Mouse (Mus musculus) telencephalon, adult 2 months (tissue): ENCODE measurements at regions not wholly inside any gene's neighbourhood (a gene's known extent, or its start where the extent isn't known, plus 50 kb on each side); places are given as distances from the start of the nearest gene placed in this dataset.
A peak's percentile ranks its signal among the peaks of the same experiment; 100 is the strongest.

Experiments used
- DNase-seq: peaks from one replicate; pipeline ENCODE4 v3.0.0-alpha.2; 2011; ENCODE audit warnings: low read depth, low spot score

GRCm38 (mm10) chr14:36624134-36624533 lies 344.4 kb downstream of the Ccser2 start:
- DNase-seq: peak; percentile 11

DNA sequence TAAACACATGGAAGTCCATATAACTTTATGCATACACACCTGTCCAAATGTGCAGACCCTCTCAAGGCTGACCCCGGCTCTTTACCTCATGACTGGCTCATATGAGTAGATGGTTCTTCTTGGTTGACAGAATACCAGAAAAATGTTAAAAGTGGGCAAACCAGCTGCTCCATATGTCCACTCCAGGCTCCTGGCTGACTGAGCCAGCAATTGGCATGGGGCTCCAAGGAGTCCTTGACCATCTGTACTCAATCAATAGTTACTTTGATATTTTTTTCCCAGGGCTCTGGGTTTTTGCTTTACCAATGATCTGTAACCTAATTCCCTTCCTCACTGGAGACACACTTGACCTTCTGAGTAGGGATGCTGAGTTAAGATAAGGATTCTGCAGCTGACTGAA lies 345.5 kb downstream of the Ccser2 start:
- DNase-seq: no peak

DNA sequence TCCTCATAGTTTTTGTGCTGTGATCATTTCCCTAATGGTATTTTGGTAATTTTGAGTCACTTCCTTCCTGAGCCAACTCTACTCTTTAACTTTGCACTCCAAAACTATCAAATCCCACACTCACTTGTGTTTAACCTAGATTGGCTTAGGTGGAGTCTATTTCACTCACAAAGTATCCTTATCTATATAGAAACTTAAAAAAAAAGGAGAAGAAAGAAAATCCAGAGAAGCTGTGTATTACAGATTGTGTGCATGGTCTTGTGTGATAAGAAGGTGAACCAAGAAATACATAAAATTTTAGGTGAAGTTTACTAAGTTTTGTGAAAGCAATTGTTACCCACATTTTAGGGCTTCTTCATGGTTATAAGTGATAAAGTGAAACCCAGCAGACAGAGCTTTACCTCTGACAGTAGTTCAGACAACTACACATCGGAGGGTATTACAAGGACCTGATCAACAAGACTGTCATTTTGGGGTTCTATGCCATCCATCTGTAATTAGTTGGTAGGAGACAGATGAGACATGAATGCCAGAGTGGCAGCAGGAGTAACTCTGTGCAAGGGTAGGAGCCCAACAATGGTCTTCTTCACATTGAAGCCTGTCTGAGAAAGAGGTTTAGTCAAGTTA lies 350.0 kb downstream of the Ccser2 start:
- no peak for DNase-seq

DNA sequence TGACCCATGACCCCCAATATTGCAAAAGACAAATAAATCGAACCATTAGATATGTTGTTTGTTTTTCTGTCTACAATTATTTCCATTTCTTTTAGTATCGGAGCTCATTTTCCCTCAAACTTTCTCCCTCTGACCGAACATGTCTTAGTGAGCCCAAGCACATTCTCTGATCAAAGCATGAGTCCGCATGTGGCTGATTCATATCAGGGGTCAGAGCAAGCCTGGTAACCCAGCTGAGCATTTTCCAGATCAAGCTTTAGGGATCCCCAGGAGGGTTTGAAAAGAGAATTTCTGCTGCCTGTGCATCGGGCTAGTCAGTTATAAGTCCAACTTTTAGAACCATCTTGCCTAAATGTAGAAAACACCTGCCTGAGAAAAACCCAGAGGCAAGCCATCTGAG lies 350.6 kb downstream of the Ccser2 start:
- no peak for DNase-seq

DNA sequence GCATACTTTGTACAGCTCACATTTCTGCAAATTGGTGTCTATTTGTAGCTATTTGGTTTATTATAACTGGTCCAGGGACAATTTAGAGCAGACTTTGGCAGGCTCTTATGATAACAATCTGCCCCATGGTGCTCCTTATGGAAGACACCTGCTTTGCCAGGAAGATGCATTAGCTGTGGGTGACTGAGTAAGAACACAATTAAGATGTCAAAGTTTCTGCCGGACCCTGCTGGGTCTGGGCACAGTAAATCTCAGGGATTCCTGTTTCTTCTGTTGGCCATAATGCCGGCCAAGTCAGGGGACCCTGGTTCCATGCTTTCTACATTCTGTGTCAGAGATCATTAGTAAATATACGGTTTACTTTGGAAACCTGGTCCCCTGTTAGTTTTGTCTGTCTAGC lies 353.7 kb downstream of the Ccser2 start:
- DNase-seq: no peak

DNA sequence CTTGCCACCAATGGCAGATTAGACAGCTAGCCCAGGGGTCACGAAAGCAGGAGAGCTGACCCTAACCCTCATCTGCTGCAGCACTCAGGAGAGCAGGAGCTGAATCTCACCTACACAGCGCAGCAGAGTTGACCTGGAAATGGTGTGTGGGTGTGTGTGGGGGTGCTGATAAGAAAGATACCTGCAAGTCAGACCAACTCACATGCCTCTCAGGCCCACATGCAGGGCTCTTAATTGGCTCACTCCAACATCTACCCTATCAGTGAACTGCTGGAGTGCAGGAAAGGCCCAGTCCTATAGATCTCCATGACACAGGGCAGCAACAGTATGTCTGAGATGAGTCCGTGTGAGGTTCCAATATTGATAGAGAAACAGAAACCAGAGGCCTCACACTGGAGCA lies 355.7 kb downstream of the Ccser2 start:
- no peak for DNase-seq

DNA sequence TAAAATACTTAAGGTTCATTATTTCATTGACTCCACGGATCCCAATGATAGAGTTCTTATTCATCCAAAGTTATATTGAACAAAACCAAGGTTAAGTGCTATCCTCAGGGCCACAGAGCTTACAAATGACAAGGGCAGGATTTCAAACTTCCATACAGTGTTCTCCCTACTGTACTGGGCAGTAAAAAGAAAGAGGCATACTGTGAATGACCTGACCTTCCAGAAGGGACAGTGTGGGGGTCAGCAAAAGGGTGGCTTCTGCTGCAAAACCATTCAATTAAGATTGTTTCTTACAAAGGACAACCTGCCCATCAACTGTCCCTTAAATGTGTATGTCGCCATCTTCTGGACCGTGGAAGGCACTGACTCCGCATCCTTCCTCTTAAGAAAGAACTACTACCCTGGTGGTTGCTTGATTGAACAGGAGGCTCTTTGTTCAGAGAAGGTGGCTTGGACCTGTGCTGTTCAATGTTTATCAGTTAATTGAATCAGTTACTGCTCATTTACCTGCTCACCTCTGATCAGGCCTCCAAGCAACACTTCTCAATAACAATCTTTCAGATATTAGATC lies 384.4 kb downstream of the Ccser2 start:
- DNase-seq: no peak

DNA sequence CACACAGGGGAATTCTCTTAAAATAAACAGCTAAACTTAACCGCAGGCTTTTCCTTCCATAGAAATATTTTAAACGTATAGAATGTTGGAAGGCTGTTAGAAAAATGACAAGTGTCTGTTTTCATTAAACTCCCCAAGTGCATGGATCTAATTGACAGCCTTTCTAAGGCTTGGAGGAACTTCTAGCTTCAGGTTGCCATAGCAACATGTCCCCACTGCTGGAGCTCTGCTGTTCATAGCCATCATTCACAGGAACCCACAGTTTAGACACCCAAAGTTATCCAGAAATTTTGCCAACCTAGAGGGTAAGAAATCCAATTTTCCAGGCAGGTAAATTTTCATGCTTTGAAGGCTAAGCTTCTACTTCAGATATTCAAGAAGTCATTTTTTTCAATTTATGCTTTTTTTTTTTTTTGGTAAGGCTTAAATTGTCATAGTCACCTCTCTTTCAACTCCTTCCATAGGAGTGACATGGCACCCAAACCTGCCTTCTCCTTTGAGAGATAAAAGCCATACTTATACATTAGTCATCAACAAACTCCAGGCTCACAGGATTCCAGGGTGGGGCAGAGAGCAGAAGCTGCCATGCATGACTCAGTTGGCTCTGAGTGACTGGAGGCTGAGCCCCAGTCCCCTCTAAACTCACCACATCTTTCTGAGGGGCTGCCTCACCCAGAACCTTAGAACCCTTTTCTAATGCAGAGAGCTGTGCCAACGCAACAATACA lies 385.1 kb downstream of the Ccser2 start:
- peak; percentile 38 for DNase-seq

- DNase-seq: no peak
Measured at GRCm38 (mm10) chr14:36563229-36563865, 405.2 kb downstream of the Ccser2 start.

GRCm38 (mm10) chr14:36537402-36537801 lies 431.2 kb downstream of the Ccser2 start:
- peak; percentile 38 for DNase-seq

DNA sequence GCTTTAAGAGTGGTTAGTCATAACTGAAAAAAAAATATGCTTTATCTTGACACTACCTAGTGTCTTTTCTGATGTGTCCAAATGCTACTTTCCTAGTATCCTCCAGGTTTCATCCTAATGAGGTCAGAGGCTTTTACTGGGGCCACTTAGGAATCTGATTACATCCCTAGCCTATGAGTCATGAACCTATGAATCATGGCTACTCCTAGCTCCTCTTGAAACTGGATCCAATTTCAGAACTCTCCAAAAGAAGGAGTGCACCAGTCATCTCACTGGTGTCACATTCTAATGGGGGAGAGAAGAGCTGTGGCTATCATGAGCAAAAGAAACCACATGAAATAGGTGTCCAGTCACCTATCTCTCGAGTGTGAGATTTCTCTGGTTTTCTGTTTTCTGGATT lies 432.6 kb downstream of the 4930474N05Rik start:
- DNase-seq: no peak

GRCm38 (mm10) chr14:36525591-36526037 lies 430.9 kb downstream of the 4930474N05Rik start:
- peak; percentile 90 for DNase-seq

- no peak for DNase-seq
Measured at GRCm38 (mm10) chr14:36502076-36502994, 407.6 kb downstream of the 4930474N05Rik start.

GRCm38 (mm10) chr14:36499323-36499722 lies 404.6 kb downstream of the 4930474N05Rik start:
- no peak for DNase-seq

DNA sequence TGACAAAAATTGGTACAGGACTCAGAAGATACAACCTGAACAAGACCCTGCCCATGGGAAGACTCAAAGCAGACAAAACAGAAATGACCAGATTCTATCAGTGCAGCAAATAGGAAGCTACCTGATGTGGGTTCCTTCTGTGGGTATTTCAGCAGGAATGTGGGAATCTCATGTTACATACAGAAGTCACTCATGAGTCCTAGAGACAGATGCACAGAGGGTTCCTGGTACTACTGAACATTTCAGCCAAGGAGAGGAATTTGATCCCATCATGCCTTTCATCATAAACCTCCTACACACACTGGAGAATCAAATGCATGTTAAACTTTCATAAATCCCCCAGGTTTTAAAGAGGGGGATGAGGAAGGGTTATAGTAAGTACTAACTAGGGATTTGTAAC lies 390.8 kb downstream of the 4930474N05Rik start:
- no peak for DNase-seq

DNA sequence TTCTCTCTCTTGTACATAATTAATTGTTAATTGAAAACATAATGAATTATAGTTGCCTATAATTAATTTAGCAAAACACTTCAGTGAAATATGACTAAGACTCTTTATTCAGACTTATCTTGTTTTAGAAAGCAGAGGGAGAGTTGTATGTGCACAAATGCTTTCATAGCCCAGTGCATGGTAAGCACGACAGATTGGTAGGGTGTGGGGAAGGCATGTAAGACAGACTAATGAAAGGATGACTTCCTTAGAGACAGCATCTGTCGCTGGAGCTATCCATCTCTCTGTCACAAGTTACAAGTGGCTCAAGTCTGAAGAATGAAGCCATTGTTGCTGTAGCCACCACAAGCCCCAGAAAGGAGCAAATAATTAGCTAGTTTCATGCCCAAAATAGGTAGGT lies 376.9 kb downstream of the 4930474N05Rik start:
- no peak for DNase-seq

GRCm38 (mm10) chr14:36470362-36470761 lies 375.6 kb downstream of the 4930474N05Rik start:
- DNase-seq: no peak

- DNase-seq: no peak
Measured at GRCm38 (mm10) chr14:36453049-36453448, 358.3 kb downstream of the 4930474N05Rik start.

DNA sequence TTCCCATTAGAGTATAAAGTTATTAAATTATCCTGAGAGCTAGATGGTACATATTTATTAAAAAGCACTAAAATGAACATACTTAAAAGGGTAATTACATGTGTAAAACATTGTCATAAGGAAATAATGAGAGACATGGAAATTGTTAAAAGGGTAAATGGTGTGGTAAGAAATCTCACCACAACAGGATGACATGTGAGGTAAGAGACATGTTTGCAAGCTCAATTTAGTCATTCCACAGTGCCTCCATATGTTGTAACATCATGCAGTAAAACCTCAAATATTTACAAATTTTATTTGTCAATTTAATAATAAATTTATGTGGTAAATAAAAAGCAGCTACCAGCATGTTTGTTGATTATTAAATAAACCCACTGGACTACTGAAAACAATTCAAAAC lies 355.4 kb downstream of the 4930474N05Rik start:
- no peak for DNase-seq

GRCm38 (mm10) chr14:36414656-36415273 lies 320.0 kb downstream of the 4930474N05Rik start:
- no peak for DNase-seq

GRCm38 (mm10) chr14:36414180-36414579 lies 319.5 kb downstream of the 4930474N05Rik start:
- DNase-seq: no peak
